Mouse (Mus musculus): ENCODE results near the gene Gm49450. TPM values are rescaled to one million over a fixed set of nuclear protein-coding genes. Genes with fewer than 3 reads are reported as not detected.
A peak's percentile ranks its signal among the peaks of the same experiment; 100 is the strongest.

The Gm49450 gene
- polyA plus RNA-seq, 1 experiment from 2014 or later = not detected

DNA sequence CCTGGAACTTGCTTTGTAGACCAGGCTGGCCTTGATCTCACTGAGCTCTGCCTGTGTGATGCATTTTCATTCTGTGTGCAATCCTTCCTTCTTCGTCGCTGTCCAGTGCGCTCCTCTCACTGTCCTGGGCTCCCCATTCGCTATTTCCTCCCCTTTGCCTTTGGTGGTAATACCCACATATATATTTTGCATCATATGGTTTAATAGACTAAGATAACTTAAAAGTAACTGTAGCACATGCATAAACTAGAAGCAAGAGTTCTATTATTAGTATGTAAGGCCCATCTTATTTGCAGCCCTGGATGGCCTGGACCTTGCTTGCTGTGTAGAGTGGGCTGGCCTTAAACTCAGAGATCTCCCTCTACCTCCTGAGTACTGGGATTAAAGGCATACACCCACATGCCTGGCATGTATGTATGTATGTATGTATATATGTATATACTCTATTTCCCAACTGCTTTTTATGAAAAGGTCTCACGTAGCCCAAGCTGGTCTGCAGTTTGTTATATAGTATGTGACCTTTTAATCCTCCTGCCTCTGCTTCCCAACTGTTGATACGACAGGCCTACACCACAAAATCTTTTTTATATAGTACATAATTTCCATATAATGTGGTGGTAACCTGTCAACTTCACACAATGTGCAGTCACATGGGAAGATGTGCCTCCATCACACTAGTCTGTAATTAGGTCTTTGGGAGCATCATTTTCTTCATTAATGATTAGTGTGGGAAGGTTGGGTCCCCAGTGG, 4.3 kb downstream of the Gm49450 start:
- ATAC-seq (ENCODE audit: insufficient read depth, low FRiP score) = no peak
- no peaks in the 10 kb centered on the region for H3K9me3 ChIP-seq (replicated peaks; ENCODE audit: control insufficient read depth, low read length)

GRCm38 (mm10) chr15:98948382-98948781, 5.0 kb downstream of the Gm49450 start:
- Histone ChIP-seq H3K27me3 (ENCODE audit: control insufficient read depth, insufficient read depth, low read length) (no peaks in the 10 kb centered on the region), H3K4me3 (replicated peaks; ENCODE audit: low read length) (no peak overlapping the region), H3K27ac (ENCODE audit: low read length) (no peak overlapping the region), H3K4me2 (ENCODE audit: low read depth, low read length) (no peak overlapping the region), H3K9ac (ENCODE audit: low read length) (no peak overlapping the region), H3K36me3 (ENCODE audit: control insufficient read depth, insufficient read depth, low read length) (no peaks in the 10 kb centered on the region), H3K9me3 (replicated peaks; ENCODE audit: control insufficient read depth, low read length) (no peaks in the 10 kb centered on the region), H3K4me1 (ENCODE audit: control insufficient read depth, insufficient read depth, low read length) (0 out of 2 replicates have a peak, but pooled peaks cover 2% of the 10 kb centered on the region)
- no peak for ATAC-seq (ENCODE audit: insufficient read depth, low FRiP score)

More for the DNA sequence above, 4.3 kb downstream of the Gm49450 start:
- WGBS = 73% methylated on average over 6 of the region's 6 CpGs
- H3K9ac ChIP-seq (ENCODE audit: low read length) = no peak overlapping the region
- no peak overlapping the region for H3K27ac ChIP-seq (ENCODE audit: low read length)
- H3K4me3 ChIP-seq (replicated peaks; ENCODE audit: low read length) = no peak overlapping the region
- H3K4me1 ChIP-seq (ENCODE audit: control insufficient read depth, insufficient read depth, low read length) = 0 out of 2 replicates have a peak, but pooled peaks cover 2% of the 10 kb centered on the region
- no peaks in the 10 kb centered on the region for H3K36me3 ChIP-seq (ENCODE audit: control insufficient read depth, insufficient read depth, low read length)
- no peaks in the 10 kb centered on the region for H3K27me3 ChIP-seq (ENCODE audit: control insufficient read depth, insufficient read depth, low read length)
- H3K4me2 ChIP-seq (ENCODE audit: low read depth, low read length) = no peak overlapping the region

DNA sequence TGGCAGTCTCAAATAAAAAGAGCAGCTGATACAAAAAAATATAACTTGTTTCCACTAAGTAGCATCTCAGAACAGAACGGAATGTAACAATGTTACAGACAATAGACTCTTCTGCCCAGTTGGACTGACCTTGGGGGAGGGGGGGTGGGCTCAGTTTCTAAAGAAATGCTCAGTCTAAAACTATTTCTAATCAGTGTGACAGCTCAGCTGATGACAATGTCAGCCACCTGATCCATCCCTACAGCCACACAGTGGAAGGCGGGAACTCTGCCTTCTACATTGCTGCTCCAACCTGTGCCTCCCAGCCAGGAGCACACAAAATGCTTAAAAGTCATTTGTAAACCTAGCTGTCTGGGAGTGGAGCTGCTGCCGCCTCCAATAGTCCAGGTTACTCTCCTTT, 5.5 kb downstream of the Gm49450 start:
- Histone ChIP-seq H3K4me2 (ENCODE audit: low read depth, low read length) (no peak overlapping the region), H3K9me3 (replicated peaks; ENCODE audit: control insufficient read depth, low read length) (no peaks in the 10 kb centered on the region), H3K4me3 (replicated peaks; ENCODE audit: low read length) (no peak overlapping the region), H3K36me3 (ENCODE audit: control insufficient read depth, insufficient read depth, low read length) (no peaks in the 10 kb centered on the region), H3K9ac (ENCODE audit: low read length) (no peak overlapping the region), H3K27ac (ENCODE audit: low read length) (no peak overlapping the region), H3K4me1 (ENCODE audit: control insufficient read depth, insufficient read depth, low read length) (0 out of 2 replicates have a peak, but pooled peaks cover 2% of the 10 kb centered on the region), H3K27me3 (ENCODE audit: control insufficient read depth, insufficient read depth, low read length) (no peaks in the 10 kb centered on the region)
- WGBS = 46% methylated on average over 3 of the region's 3 CpGs
- no peak for ATAC-seq (ENCODE audit: insufficient read depth, low FRiP score)

- no peak overlapping the region for H3K9ac ChIP-seq (ENCODE audit: low read length)
- no peak overlapping the region for H3K4me3 ChIP-seq (replicated peaks; ENCODE audit: low read length)
- 57% methylated on average over 4 of the region's 4 CpGs for WGBS
- no peak overlapping the region for H3K4me2 ChIP-seq (ENCODE audit: low read depth, low read length)
- no peaks in the 10 kb centered on the region for H3K4me1 ChIP-seq (ENCODE audit: control insufficient read depth, insufficient read depth, low read length)
- no peak for ATAC-seq (ENCODE audit: insufficient read depth, low FRiP score)
- no peaks in the 10 kb centered on the region for H3K27me3 ChIP-seq (ENCODE audit: control insufficient read depth, insufficient read depth, low read length)
- no peaks in the 10 kb centered on the region for H3K9me3 ChIP-seq (replicated peaks; ENCODE audit: control insufficient read depth, low read length)
- H3K27ac ChIP-seq (ENCODE audit: low read length) = no peak overlapping the region
- no peaks in the 10 kb centered on the region for H3K36me3 ChIP-seq (ENCODE audit: control insufficient read depth, insufficient read depth, low read length)
Observed at GRCm38 (mm10) chr15:98943133-98943532, 10.2 kb downstream of the Gm49450 start.

DNA sequence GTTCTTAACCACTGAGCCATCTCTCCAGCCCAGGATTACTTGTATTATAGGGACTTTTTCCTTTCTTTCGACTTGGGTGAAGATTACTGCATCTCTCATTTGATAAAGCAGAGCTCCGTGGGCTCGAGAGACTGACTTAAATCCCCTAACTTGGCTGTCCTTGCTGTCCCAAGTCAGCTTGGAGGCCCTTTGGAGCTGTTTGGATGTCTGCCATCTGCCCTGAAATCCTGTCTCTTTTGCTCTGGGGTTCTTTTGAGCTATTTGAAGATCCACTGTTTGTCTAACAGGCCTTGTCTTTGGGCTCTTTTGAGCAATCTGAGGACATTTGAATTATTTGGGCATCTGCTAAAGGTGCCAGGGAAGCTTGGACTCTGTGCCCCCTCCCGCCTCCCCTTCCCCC, 11.3 kb downstream of the Gm49450 start:
- Histone ChIP-seq H3K9me3 (replicated peaks; ENCODE audit: control insufficient read depth, low read length) (no peaks in the 10 kb centered on the region), H3K4me2 (ENCODE audit: low read depth, low read length) (no peak overlapping the region), H3K27me3 (ENCODE audit: control insufficient read depth, insufficient read depth, low read length) (no peaks in the 10 kb centered on the region), H3K27ac (ENCODE audit: low read length) (no peak overlapping the region), H3K4me3 (replicated peaks; ENCODE audit: low read length) (no peak overlapping the region), H3K36me3 (ENCODE audit: control insufficient read depth, insufficient read depth, low read length) (no peaks in the 10 kb centered on the region), H3K4me1 (ENCODE audit: control insufficient read depth, insufficient read depth, low read length) (no peaks in the 10 kb centered on the region), H3K9ac (ENCODE audit: low read length) (no peak overlapping the region)
- ATAC-seq (ENCODE audit: insufficient read depth, low FRiP score) = no peak
- 75% methylated on average over 4 of the region's 4 CpGs for WGBS

DNA sequence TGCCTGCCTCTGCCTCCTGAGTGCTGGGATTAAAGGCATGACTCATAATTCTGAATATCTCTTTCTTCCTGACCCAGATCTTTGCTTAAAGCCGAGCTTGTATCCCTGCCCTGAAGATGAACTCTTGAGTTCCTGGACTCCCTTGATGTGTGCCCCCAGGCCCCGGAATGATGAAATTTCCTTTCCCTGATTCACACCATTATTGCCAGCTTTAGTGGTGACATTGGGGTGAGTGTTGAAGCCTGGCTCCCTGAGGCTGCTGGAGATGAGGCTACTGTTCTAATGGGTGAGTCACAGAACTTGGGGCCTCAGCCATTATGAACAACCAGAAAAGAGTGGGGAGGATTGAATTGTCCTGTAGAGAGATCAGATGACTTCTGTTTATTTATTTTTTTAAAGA, 11.8 kb downstream of the Gm49450 start:
- no peaks in the 10 kb centered on the region for H3K27me3 ChIP-seq (ENCODE audit: control insufficient read depth, insufficient read depth, low read length)
- no peak overlapping the region for H3K4me2 ChIP-seq (ENCODE audit: low read depth, low read length)
- H3K4me1 ChIP-seq (ENCODE audit: control insufficient read depth, insufficient read depth, low read length) = no peaks in the 10 kb centered on the region
- no peak overlapping the region for H3K27ac ChIP-seq (ENCODE audit: low read length)
- WGBS = 63% methylated on average over 2 of the region's 2 CpGs
- H3K36me3 ChIP-seq (ENCODE audit: control insufficient read depth, insufficient read depth, low read length) = no peaks in the 10 kb centered on the region
- H3K4me3 ChIP-seq (replicated peaks; ENCODE audit: low read length) = no peak overlapping the region
- no peak for ATAC-seq (ENCODE audit: insufficient read depth, low FRiP score)
- H3K9ac ChIP-seq (ENCODE audit: low read length) = no peak overlapping the region
- H3K9me3 ChIP-seq (replicated peaks; ENCODE audit: control insufficient read depth, low read length) = no peaks in the 10 kb centered on the region

DNA sequence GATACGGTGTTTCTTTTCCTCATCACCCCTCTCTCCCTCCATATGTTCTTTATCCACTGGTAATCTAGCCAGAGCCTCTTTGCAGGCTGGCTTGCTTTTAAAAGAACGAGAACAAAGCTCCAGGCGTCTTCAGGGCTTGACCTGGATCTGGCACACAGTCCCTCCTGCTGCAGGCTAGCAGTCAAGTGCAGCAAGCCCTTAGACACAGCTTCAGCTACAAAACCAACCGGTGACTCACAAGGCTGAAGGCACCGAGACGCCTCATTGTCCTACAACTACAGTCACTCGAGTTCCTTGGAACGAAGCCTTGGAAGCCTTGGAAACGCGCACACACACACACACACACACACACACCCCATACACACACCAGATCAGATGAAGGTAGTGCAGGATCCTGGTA, 12.5 kb downstream of the Gm49450 start:
- Histone ChIP-seq H3K4me1 (ENCODE audit: control insufficient read depth, insufficient read depth, low read length) (no peaks in the 10 kb centered on the region), H3K27me3 (ENCODE audit: control insufficient read depth, insufficient read depth, low read length) (no peaks in the 10 kb centered on the region), H3K36me3 (ENCODE audit: control insufficient read depth, insufficient read depth, low read length) (no peaks in the 10 kb centered on the region), H3K9me3 (replicated peaks; ENCODE audit: control insufficient read depth, low read length) (no peaks in the 10 kb centered on the region), H3K27ac (ENCODE audit: low read length) (no peak overlapping the region), H3K4me2 (ENCODE audit: low read depth, low read length) (no peak overlapping the region), H3K9ac (ENCODE audit: low read length) (no peak overlapping the region), H3K4me3 (replicated peaks; ENCODE audit: low read length) (no peak overlapping the region)
- no peak for ATAC-seq (ENCODE audit: insufficient read depth, low FRiP score)
- 70% methylated on average over 10 of the region's 10 CpGs for WGBS

DNA sequence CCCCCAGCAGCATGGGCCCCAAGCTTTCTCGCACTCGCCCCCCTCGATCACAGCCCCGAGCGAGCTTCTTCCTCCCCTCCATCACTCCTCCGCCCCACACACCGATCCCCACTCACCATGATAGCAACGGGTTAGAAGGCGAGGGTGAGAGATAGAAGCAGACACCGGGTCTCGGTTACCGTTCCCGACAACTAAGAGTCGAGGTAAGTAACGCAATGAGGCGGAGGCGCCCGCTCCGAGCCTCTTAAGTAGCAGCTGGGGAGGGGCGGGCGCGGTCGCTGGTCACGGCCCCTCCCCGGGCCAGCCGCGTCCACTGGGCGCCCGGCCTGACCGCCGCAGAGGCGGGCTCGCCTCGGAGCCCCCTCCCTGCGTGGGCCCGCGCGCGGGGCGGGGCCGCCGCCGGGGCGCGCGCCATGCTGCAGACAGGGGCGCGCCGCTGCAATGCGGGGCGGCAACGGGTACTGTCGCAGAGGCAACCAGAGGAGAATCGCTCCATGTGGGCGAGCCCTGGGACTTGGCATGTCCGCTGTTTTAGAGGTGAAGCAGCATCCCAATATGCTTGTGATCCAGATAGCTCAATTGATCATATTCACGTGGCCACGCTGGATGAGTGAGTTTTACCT, 19.0 kb downstream of the Gm49450 start, which contains the start of gene Tuba1b:
TSS of gene Tuba1b (minus strand) at position 349 of the 623 bp plus-strand sequence.
- WGBS = under 1% methylated on average over 48 of the region's 58 CpGs
- H3K36me3 ChIP-seq (ENCODE audit: control insufficient read depth, insufficient read depth, low read length) = 0 out of 2 replicates have a peak, but pooled peaks cover 6% of the 10 kb centered on the region
- H3K9ac ChIP-seq (ENCODE audit: low read length) = peak within 1 kb of the TSS; percentile 94
- peak; percentile 97 for ATAC-seq (ENCODE audit: insufficient read depth, low FRiP score)
- peaks cover 8% of the 10 kb centered on the region for H3K4me1 ChIP-seq (ENCODE audit: control insufficient read depth, insufficient read depth, low read length)
- H3K27me3 ChIP-seq (ENCODE audit: control insufficient read depth, insufficient read depth, low read length) = no peaks in the 10 kb centered on the region
- H3K27ac ChIP-seq (ENCODE audit: low read length) = peak within 1 kb of the TSS; percentile 99
- H3K4me2 ChIP-seq (ENCODE audit: low read depth, low read length) = peak within 1 kb of the TSS; percentile 98
- peak within 1 kb of the TSS; percentile 81 for H3K4me3 ChIP-seq (replicated peaks; ENCODE audit: low read length)
- H3K9me3 ChIP-seq (replicated peaks; ENCODE audit: control insufficient read depth, low read length) = no peaks in the 10 kb centered on the region

DNA sequence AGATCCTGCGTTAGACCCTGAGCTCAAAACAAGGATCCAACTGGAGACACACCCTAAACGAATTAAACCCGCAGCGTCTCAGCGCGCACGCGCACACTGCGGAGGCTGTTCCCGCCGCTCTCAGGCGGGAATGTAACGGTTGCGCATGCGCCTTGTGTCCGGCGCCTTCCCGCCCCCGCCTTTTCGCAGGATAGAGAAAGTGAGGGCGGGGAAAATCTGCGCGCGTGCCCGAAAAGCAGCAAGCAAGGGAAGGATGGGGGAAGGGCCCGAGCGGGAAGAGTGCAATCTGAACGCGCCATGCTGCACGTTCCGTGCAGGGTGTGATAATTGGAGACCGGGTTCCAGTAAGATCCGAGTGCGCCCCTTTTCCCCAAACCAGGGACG, 19.5 kb downstream of the Gm49450 start:
- H3K36me3 ChIP-seq (ENCODE audit: control insufficient read depth, insufficient read depth, low read length) = 0 out of 2 replicates have a peak, but pooled peaks cover 6% of the 10 kb centered on the region
- no peaks in the 10 kb centered on the region for H3K9me3 ChIP-seq (replicated peaks; ENCODE audit: control insufficient read depth, low read length)
- peak overlapping the region; percentile 81 for H3K4me3 ChIP-seq (replicated peaks; ENCODE audit: low read length)
- peak overlapping the region; percentile 98 for H3K4me2 ChIP-seq (ENCODE audit: low read depth, low read length)
- ATAC-seq (ENCODE audit: insufficient read depth, low FRiP score) = peak; percentile 87
- peak overlapping the region; percentile 99 for H3K27ac ChIP-seq (ENCODE audit: low read length)
- peak overlapping the region; percentile 94 for H3K9ac ChIP-seq (ENCODE audit: low read length)
- no peaks in the 10 kb centered on the region for H3K27me3 ChIP-seq (ENCODE audit: control insufficient read depth, insufficient read depth, low read length)
- H3K4me1 ChIP-seq (ENCODE audit: control insufficient read depth, insufficient read depth, low read length) = peaks cover 8% of the 10 kb centered on the region
- under 1% methylated on average over 35 of the region's 35 CpGs for WGBS

Measured in stomach, embryonic 16.5 days (tissue).